8 mouse cellular contexts compared by ENCODE assay signal in genomic region chr6:145830117-145830516, GRCm38 (mm10). TPM values are rescaled to one million over a fixed set of nuclear protein-coding genes. Genes with fewer than 3 reads are reported as not detected.
A peak's percentile ranks its signal among the peaks of the same experiment; 100 is the strongest.
DNase-seq lines count a peak whose midpoint lies in the region; ATAC-seq and TF ChIP-seq lines count a peak whose summit lies in the region.

No protein-coding gene starts in this region.

- peak; percentile 97 for TF ChIP-seq CTCF in intestine, postnatal 0 days (IDR thresholded peaks at IDR 0.05; ENCODE audit: low read depth)

- H3K9ac ChIP-seq in intestine, postnatal 0 days (ENCODE audit: low read depth, low read length) = no peak overlapping the region
- H3K9ac ChIP-seq in stomach, embryonic 16.5 days (ENCODE audit: low read length) = no peak overlapping the region

- no peaks in the 10 kb centered on the region for H3K4me1 ChIP-seq in intestine, postnatal 0 days (replicated peaks; ENCODE audit: control insufficient read depth, insufficient read depth, low read length)
- H3K4me1 ChIP-seq in limb, embryonic 10.5 days = no peaks in the 10 kb centered on the region
- no peaks in the 10 kb centered on the region; the same call in 1 of the 2 replicates for H3K4me1 ChIP-seq in stomach, embryonic 16.5 days (ENCODE audit: control insufficient read depth, insufficient read depth, low read length)

- DNase-seq in 3134 (ENCODE audit: extremely low read depth, insufficient read length, low spot score) (peak; percentile 72), adipocyte (ENCODE audit: low spot score) (peak; percentile 79)
- DNase-seq in embryo, embryonic 10 days (ENCODE audit: low spot score) = peak; percentile 84
- peak; percentile 46 to 70 for DNase-seq in gastrocnemius, postnatal 4 days (ENCODE audit: low spot score in 2 of 2)
- peak; percentile 72 for DNase-seq in limb, embryonic 10.5 days (ENCODE audit: low spot score)
- peak; percentile 82 for DNase-seq in naive thymus-derived CD4-positive, alpha-beta T cell, adult 2 months (ENCODE audit: low read depth)

- no peak overlapping the region for H3K4me3 ChIP-seq in intestine, postnatal 0 days (ENCODE audit: low read depth, low read length)
- no peak overlapping the region for H3K4me3 ChIP-seq in limb, embryonic 10.5 days
- H3K4me3 ChIP-seq in stomach, embryonic 16.5 days (replicated peaks; ENCODE audit: low read length) = no peak overlapping the region

- no peak overlapping the region for H3K27ac ChIP-seq in intestine, postnatal 0 days (ENCODE audit: low read depth, low read length)
- H3K27ac ChIP-seq in limb, embryonic 10.5 days = no peak overlapping the region
- H3K27ac ChIP-seq in stomach, embryonic 16.5 days (ENCODE audit: low read length) = no peak overlapping the region

- no peak for ATAC-seq in intestine, postnatal 0 days
- no peak for ATAC-seq in stomach, embryonic 16.5 days (ENCODE audit: insufficient read depth, low FRiP score)

- H3K27me3 ChIP-seq in intestine, postnatal 0 days (replicated peaks; ENCODE audit: control insufficient read depth, insufficient read depth, low read length) = no peaks in the 10 kb centered on the region
- peaks cover 6% of the 10 kb centered on the region; the same call in 1 of the 2 replicates for H3K27me3 ChIP-seq in limb, embryonic 10.5 days (ENCODE audit: low read depth, poor library complexity, severe bottlenecking)
- H3K27me3 ChIP-seq in stomach, embryonic 16.5 days (ENCODE audit: control insufficient read depth, insufficient read depth, low read length) = no peaks in the 10 kb centered on the region; the same call in 1 of the 2 replicates

- no peaks in the 10 kb centered on the region for H3K36me3 ChIP-seq in intestine, postnatal 0 days (ENCODE audit: control insufficient read depth, insufficient read depth)
- H3K36me3 ChIP-seq in limb, embryonic 10.5 days = peaks cover 3% of the 10 kb centered on the region
- 0 out of 2 replicates have a peak, but pooled peaks cover 2% of the 10 kb centered on the region for H3K36me3 ChIP-seq in stomach, embryonic 16.5 days (ENCODE audit: control insufficient read depth, insufficient read depth, low read length)

- no peak overlapping the region for H3K4me2 ChIP-seq in intestine, postnatal 0 days (replicated peaks; ENCODE audit: low read depth)
- H3K4me2 ChIP-seq in stomach, embryonic 16.5 days (ENCODE audit: low read depth, low read length) = 0 out of 2 replicates have a peak overlapping the region, but pooled peaks have one; percentile 17

- H3K9me3 ChIP-seq in intestine, postnatal 0 days (ENCODE audit: control insufficient read depth) = no peaks in the 10 kb centered on the region
- no peaks in the 10 kb centered on the region for H3K9me3 ChIP-seq in limb, embryonic 10.5 days (replicated peaks)
- 0 out of 2 replicates have a peak, but pooled peaks cover 3% of the 10 kb centered on the region for H3K9me3 ChIP-seq in stomach, embryonic 16.5 days (replicated peaks; ENCODE audit: control insufficient read depth, low read length)

- 17% methylated on average over 8 of the region's 8 CpGs for WGBS in intestine, postnatal 0 days
- 18% methylated on average over 8 of the region's 8 CpGs for WGBS in limb, embryonic 10.5 days
- WGBS in stomach, embryonic 16.5 days = 19% methylated on average over 8 of the region's 8 CpGs

RNA-seq across cellular contexts. Expression of gene Bhlhe41, which starts 35.2 kb away (rescaled TPM):
- total RNA-seq in gastrocnemius, postnatal 4 days (2021) = 10 to 100 TPM in 1 of 2 experiments, 1 to 10 TPM in 1; 9.8 to 15.6 TPM
- 0.44 and 0.61 TPM in 2 replicates for polyA plus RNA-seq in intestine, postnatal 0 days (2015; fragmentation: Nextera tagmentation; extraction: Ambion mirVana)
- 0.23 and 0.26 TPM in 2 replicates for polyA plus RNA-seq in limb, embryonic 10.5 days (2016; fragmentation: Nextera tagmentation; extraction: Ambion mirVana)
- 1.7 and 2.0 TPM in 2 replicates for polyA plus RNA-seq in stomach, embryonic 16.5 days (2015; fragmentation: Nextera tagmentation; extraction: Ambion mirVana)
